Mouse (Mus musculus): ENCODE data around the gene Gbe1.

Gbe1 gene

DNA sequence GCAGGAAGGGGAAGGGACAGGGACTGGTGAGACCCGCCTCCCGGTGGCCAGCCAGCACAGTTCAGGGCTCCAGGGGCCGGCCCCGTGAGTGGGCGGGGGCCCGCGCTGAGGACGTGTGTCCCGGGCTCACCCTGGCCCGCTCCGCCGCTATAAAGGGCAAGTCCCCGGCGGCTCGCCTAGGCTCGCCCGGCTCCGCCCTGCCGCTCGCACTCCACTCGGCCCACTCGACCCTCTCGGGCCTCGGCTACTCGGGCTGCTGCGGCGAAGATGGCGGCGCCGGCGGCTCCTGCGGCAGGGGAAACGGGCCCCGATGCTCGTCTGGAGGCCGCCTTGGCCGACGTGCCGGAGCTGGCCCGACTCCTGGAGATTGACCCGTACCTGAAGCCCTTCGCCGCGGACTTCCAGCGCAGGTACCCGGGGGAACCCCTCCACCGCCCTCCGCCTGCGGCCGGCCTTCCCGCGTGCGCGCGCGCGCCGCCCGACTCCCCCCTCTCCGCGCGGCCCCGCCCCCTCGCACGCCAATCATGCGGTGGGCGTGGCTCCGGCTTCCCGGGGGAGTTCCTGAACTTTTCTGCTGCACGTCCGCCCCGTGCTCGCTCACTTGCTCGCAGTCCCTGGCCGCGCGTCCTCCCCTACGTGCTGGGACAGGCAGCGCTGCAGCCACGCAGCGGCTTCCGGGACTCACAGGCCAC lies at the start of gene Gbe1:
TSS of gene Gbe1 (plus strand) at position 64 of the 692 bp plus-strand sequence.
- peak; percentile 99 for DNase-seq (ENCODE audit: inconsistent ontology term)

GRCm38 (mm10) chr16:70310691-70311090 lies 3.1 kb upstream of the Gbe1 start:
- no peak for DNase-seq (ENCODE audit: inconsistent ontology term)

- DNase-seq (ENCODE audit: inconsistent ontology term), result no peak
Observed at GRCm38 (mm10) chr16:70313496-70313885, 258 bp upstream of the Gbe1 start.

DNA sequence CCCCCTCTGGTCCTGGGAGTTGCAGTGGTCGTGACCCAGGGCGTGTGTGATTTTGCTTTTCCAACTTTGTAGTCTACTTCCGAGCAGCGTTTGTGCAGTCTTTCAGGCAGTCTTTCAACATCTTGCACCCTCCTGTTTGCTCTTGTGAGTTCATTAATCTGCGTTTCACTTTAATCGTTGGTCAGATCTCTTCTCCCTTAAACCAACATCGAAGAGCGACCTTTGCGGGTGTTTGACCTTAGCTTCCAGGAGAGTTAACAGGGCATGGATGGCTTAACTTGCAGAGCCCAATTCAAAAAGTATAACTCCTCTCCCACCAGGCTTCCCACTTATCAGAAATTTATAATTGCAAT lies 805 bp downstream of the Gbe1 start:
- DNase-seq (ENCODE audit: inconsistent ontology term), result no peak

DNA sequence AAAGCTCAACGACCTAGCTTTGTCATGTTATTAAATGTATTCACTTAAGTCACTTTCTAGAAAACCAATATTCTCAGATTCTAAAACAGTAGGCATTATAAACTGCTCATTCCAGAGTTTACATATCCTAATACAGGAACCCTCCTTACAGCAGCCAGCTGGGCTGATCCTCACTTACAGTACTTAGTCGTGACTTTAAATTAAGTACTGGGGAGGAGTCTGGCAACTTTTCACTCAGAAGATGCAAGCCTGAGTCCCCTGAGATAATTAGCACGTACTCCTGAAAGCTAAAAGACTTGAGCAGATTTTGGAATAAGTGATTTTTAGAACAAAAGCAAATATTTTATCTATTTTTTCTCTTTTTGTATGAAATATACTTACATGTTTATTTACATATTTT lies 1.5 kb downstream of the Gbe1 start:
- no peak for DNase-seq (ENCODE audit: inconsistent ontology term)

GRCm38 (mm10) chr16:70315862-70316390 lies 2.2 kb downstream of the Gbe1 start:
- peak; percentile 87 for DNase-seq (ENCODE audit: inconsistent ontology term)

- no peak for DNase-seq (ENCODE audit: inconsistent ontology term)
Observed at GRCm38 (mm10) chr16:70319388-70319787, 5.6 kb downstream of the Gbe1 start.

DNA sequence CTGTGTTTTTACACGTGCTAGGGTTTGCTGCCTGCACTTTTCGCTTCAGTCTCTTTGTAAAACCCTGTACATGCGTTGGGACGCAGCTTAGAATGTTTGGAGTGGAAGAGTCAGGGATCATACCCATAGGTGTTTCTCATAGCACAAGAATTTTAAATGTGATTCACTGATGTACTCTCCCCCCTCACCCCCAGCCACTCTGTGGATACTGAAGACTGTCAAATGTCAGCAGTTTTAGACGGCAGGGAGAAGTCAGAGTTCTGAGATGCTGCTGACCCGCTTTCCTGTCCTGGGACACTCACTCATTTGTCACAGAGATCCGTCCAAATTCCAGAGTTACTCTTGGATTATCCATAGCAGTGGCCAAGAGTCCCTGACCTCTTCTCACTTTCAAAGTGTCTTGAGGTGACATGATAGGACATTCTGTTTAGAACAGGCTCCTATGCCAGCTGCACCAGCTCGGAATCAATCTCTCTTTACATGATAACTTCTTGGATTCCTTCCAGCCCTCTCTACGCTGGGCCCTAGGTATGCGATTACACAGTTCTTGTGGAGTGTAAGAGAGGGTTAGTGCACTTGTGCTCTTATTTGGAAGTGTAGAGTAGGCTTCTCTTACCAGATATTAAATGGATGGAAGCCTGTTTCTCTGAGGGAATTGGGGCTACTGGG lies 7.0 kb downstream of the Gbe1 start:
- DNase-seq (ENCODE audit: inconsistent ontology term), result no peak

DNA sequence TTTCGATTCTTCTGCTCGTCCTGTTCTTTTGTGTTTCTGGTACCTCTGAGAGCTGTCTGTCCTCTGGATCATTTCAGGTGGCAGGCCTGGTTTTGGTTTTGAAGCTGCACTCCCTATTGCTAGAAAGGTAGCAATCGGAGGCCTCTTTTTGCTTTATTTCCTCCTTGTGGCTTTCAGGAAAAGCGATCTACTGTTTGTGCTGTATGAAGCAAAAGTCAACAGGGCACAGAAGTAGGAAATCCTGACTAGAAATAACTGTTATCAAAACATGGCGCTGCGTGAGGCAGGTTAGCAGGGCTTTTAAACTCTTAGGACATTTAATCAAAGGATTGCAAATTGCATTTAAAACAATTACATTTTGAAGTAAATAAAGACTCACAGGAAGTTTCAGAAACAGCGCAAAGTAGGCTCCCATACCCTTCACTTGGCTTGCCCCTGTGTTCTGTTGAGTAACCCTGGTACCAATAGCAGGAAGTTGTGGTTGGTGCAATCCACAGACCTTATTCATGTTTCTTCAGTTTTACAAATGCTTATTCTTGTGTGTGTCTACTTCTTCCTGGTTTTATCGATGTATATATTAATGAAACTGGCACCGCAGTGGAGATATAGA lies 12.7 kb downstream of the Gbe1 start:
- DNase-seq (ENCODE audit: inconsistent ontology term), result no peak

GRCm38 (mm10) chr16:70328566-70328965 lies 14.8 kb downstream of the Gbe1 start:
- DNase-seq (ENCODE audit: inconsistent ontology term), result no peak

DNA sequence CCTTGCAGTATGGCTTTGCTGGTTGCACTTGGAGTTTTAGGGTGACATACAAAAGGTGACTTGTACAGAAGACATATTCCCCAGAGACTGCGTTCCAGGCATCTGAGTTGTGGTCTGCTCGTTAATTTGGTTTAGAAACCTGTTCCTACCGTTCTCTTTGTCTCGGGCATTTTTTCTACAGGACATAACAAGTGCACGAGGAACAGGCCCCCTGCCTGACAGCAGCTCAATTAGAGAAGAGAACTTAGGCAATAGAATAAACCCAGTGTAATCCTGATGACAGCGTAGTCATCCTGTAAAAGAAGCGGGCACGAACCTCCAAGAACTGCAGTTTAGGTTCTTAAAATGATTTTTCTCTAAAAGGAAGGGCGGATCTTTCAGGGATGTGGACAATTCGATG lies 15.3 kb downstream of the Gbe1 start:
- peak; percentile 80 for DNase-seq (ENCODE audit: inconsistent ontology term)

DNA sequence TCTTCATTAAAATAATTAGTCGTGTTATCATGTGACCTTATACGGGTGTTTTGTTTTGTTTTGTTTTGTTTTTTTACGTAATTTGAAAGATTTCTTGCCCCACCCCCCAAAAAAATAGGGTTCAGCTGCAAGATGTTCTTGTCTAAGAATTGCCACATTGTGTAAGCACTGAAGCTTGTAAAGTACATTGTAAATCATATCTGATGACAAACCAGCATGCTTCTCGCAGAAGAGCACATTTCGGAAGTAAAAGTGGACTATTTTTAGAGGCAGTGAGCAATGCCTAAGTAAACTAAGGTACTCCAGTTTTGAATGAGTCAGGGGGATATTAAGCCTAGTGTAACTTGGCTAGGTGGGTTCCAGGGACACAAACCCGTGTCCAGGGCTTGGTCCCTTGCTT lies 15.7 kb downstream of the Gbe1 start:
- DNase-seq (ENCODE audit: inconsistent ontology term), result no peak

DNA sequence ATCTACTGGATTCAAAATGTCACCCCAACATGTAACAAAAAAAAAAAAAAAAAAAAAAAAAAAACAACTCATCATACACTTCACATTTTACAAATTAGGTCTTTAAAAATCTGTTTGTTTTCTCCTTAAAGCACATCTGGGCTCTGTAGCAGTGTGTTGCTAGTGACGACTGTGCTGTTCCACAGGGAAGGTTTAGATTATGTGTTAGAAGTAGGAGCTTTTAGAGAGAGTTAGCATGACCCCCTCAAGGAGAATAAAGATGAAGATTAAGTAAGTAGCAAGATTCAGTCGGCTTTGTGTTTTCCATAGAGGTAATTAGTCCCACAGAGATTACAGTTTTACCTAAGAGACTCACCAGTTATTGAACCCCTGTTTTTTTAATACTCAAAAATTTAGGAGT lies 16.3 kb downstream of the Gbe1 start:
- no peak for DNase-seq (ENCODE audit: inconsistent ontology term)

DNA sequence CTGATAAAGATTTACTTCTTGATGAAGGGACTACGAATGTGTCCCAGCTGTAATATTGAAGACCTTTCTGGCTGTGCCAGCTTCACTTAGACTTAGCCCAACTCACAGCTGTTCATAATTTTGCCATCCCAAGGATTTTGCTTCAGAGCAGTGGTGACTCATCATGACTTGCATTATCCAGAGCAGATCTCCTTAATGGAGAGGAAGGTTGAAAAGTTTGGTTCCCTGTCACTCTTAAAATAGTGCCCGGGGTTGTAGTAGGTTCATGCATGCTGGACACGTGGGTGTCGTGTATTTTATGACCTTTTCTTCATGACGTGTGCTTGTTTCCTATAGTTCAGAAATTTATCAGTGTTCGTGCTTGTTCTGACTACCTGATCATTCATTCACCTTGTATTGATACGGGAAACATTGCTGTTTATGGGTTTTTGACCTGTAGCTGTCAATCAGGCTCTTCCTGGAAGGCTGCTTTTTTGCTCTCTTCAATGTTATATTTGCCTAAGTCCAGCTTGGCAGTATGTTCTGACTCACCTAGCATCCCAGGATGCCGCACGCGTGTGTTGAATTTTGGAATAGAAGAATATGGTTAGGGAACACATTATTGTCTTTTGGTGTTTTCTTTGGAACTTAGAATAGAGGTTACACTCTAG lies 17.0 kb downstream of the Gbe1 start:
- peak; percentile 58 for DNase-seq (ENCODE audit: inconsistent ontology term)

GRCm38 (mm10) chr16:70334812-70335211 lies 21.1 kb downstream of the Gbe1 start:
- no peak for DNase-seq (ENCODE audit: inconsistent ontology term)

- DNase-seq (ENCODE audit: inconsistent ontology term), result no peak
Observed at GRCm38 (mm10) chr16:70335472-70335871, 21.7 kb downstream of the Gbe1 start.

DNA sequence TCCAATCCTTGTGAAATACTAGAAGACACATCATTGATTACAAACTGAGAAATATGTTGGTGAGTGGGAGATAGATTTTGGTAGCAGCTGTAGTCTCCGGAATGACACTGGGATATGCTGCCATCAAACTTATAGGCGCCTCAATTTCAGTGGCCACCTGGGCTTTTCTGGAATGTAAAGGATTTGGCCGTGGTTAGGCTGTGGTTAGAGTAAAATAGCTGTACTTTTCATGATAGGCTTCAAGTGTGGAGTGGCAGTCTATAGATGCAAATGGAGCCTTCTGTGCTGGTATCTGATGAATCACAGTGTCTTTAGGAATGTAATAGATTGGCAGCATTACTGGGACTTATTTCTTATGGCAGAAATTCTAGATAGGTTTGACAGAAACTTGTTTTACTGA lies 23.9 kb downstream of the Gbe1 start:
- peak; percentile 58 for DNase-seq (ENCODE audit: inconsistent ontology term)

GRCm38 (mm10) chr16:70344496-70344895 lies 30.7 kb downstream of the Gbe1 start:
- DNase-seq (ENCODE audit: inconsistent ontology term), result no peak

DNA sequence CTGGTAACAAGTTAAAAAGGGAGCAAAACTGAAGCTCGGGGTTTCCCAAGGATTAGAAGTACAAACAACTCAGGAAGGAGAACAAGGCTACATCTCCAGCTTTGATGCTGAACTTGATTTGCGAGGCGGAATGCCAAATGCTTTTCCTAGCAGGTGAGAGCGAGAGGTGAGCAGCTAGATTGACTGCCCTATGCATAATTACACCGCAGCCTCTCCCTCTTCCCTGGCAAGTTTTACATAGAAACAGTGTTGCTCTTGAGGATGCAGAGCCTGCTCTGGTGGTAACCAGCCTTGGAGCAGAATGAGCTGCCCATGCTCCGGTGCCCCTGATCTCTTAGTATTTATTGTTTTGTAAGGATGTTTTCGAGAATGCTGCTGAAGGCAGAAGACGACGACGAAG lies 31.9 kb downstream of the Gbe1 start:
- no peak for DNase-seq (ENCODE audit: inconsistent ontology term)

DNA sequence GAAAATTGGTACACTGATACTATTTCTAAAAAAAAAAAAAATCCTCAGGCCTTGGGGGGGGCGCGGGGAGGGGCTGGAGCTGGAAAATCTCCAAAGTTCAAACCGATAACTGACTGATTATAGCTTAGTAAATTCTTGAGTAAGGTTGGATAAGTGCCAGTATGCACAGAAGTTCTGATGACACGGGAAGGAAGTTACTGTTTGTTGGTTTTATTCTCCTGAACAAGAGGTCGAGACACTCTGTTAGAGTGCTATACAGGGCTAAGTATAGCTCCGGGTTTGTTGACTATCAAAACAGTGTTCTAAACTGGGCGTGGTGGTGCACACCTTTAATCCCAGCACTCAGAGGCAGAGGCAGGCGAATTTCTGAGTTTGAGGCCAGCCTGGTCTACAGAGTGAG lies 36.3 kb downstream of the Gbe1 start:
- DNase-seq (ENCODE audit: inconsistent ontology term), result no peak

DNA sequence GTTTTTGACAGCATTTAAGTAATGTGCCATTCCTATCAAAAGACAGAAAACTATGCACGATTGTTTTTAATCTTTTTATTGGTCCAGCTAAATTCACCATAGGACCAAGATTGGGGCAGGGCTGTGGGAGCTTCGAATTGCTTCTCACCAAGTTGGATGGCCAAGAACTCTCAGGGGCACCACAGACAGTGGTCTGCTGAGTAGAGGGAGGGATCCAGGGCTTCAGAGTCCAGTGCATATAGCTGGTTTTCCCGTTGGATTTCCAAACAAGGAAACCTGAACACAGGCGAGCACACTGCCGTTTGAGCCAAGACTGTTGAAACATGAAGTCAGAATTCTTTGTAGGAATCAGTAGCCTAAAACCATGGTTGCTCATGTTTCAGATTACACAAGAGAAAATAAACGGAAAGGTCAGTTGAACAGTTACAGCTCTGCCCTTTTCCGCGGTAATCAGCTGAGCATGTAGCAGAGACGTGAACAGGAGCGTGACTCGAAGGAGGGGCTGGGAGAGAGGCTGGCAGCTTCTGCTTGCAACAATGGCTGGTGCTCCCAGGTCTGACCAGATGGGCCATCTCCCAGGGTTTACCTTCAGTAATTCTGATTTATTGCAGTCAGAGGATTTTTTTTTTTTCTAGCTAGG lies 38.0 kb downstream of the Gbe1 start:
- DNase-seq (ENCODE audit: inconsistent ontology term), result peak; percentile 54

DNA sequence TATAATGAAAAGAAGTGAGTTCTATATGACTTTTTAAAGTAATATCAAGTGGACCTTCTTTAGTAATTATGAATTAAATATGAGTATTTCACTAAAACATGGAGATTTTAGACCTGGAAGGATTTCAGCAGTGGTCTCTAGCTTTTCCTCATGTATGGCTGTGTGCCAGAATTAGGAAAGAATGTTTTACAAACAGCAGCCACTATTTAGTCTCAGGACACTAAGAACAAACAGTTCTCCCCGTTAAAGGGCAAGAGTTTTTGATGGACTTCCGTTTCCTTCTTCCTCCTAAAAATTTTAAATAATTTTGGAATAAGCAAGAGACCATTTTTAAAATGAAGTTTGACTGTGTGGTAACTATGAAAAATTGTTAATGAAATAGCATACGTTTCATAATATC lies 38.8 kb downstream of the Gbe1 start:
- peak; percentile 43 for DNase-seq (ENCODE audit: inconsistent ontology term)
